Mouse (Mus musculus): ENCODE data around the gene Tmem108.

DNA sequence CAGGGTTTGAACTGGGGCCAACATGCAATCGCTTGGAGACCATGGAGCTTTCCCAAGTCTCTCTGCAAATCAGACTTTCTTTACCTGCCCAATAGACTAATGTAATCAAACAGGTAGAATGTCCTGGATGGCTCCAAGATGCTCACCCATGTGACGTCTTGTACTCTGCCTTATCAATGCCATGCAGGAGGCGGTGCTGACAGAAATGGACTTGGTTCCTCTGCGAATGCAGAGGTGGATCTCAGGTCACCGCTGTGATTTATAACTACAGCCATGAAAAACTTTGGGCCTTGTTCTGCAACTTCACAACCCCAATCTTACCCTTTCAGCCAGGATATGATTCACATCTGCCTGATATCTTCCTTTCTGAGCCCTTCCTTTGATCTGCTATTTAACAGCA lies 83.8 kb downstream of the Tmem108 start:
- TF ChIP-seq CTCF (IDR thresholded peaks at IDR 0.05; ENCODE audit: low read depth, low read length) (no peak), POLR2A (IDR thresholded peaks at IDR 0.05; ENCODE audit: borderline replicate concordance, low read depth, low read length) (no peak)

Measured in bone marrow macrophage, adult 2 months (primary cell).